Mouse (Mus musculus) spleen, adult 2 months (tissue): Measurements from ENCODE around the gene Tmem243. TPM values are rescaled to one million over a fixed set of nuclear protein-coding genes. Genes with fewer than 3 reads are reported as not detected.
A peak's percentile ranks its signal among the peaks of the same experiment; 100 is the strongest.

Source experiments
- DNase-seq, 2 experiments: peaks; one replicate each; pipeline versions ENCODE4 v3.0.0 to v3.0.0-alpha.2; 2012 to 2021; ENCODE audit warnings: low spot score in 2 of 2, low read depth in 1 of 2
- H3K27ac ChIP-seq: fragments of 200-500 bp; 2 replicates; pipeline ENCODE4 v1.5.1; 2012; ENCODE audit warnings: low read length, inconsistent platforms; ENCODE audit not compliant: insufficient read depth
- H3K27me3 ChIP-seq: fragments of 200-500 bp; 2 replicates; pipeline ENCODE4 v1.6.1; 2012; ENCODE audit warnings: mild to moderate bottlenecking, moderate library complexity, low read length, inconsistent platforms; ENCODE audit not compliant: control insufficient read depth, insufficient read depth
- H3K36me3 ChIP-seq: fragments of 200-500 bp; 2 replicates; pipeline ENCODE4 v1.6.1; 2012; ENCODE audit warnings: mild to moderate bottlenecking, low read length, inconsistent platforms; ENCODE audit not compliant: control insufficient read depth, insufficient read depth
- H3K4me1 ChIP-seq: fragments of 200-500 bp; 2 replicates; pipeline ENCODE4 v1.6.1; 2011; ENCODE audit warnings: inconsistent platforms; ENCODE audit not compliant: control insufficient read depth, insufficient read depth, insufficient read length
- H3K4me3 ChIP-seq: fragments of 200-500 bp; 2 replicates; pipeline ENCODE4 v1.5.1; 2011; ENCODE audit warnings: mild to moderate bottlenecking, inconsistent platforms; ENCODE audit not compliant: insufficient read depth, insufficient read length; ENCODE audit errors: extremely low read depth
- CTCF ChIP-seq: fragments of 200-500 bp; IDR thresholded peaks from 2 replicates; pipeline ENCODE4 v1.5.1; 2011; ENCODE audit warnings: mild to moderate bottlenecking, inconsistent platforms; ENCODE audit not compliant: insufficient read depth, insufficient read length, insufficient replicate concordance; ENCODE audit errors: extremely low read depth
- POLR2A ChIP-seq: fragments of 200-500 bp; IDR thresholded peaks from 2 replicates; pipeline ENCODE4 v1.6.1; 2011; ENCODE audit warnings: low read depth, low read length, inconsistent platforms
- WGBS: fragments of 180-500 bp; shearing (Covaris S2); methylation state at CpG from one replicate; pipeline ENCODE4 v1.1.7; 2018; 5-methylcytosine and 5-hydroxymethylcytosine counted together
- polyA plus RNA-seq: library from polyadenylated mRNA; depleted of rRNA; stranded (reverse); fragments of >200 nt; gene quantifications from 2 replicates; pipeline ENCODE4 v1.2.3, GENCODE M21; 2012

Gene Tmem243
- polyA plus RNA-seq, 1 experiment = 56.1 TPM

DNA sequence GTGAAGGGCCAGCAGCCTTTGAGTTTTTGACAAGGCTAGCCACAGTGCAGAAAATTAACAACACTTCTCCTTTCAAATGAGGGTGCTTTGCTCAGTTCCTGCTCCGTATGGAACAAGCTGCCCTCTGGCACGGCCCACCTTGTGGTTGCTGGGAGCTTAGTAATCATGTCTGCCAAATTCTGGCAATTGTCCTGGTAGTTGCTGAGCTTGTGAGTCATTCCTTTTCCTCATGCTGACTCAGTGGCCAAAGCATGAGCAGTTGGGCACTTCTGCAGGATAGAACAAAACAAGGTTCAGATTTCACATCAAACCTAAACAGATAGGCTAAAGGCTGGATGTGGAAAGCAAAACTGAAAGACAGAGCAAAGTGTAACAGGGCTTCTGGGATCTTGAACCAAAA, 31.6 kb upstream of the Tmem243 start:
- Histone ChIP-seq H3K4me1 (peaks cover 3% of the 10 kb centered on the region; the same call in 1 of the 2 replicates), H3K4me3 (no peak overlapping the region), H3K27me3 (no peaks in the 10 kb centered on the region), H3K27ac (no peak overlapping the region), H3K36me3 (no peaks in the 10 kb centered on the region)
- no peak for DNase-seq
- TF ChIP-seq CTCF = no peak
- no peak for TF ChIP-seq POLR2A
- 39% methylated on average over 2 of the region's 2 CpGs for WGBS

- Histone ChIP-seq H3K4me3 (no peak overlapping the region), H3K4me1 (peaks cover 3% of the 10 kb centered on the region; the same call in 1 of the 2 replicates), H3K27ac (no peak overlapping the region), H3K27me3 (no peaks in the 10 kb centered on the region), H3K36me3 (no peaks in the 10 kb centered on the region)
- WGBS = 84% methylated on average over 6 of the region's 6 CpGs
- TF ChIP-seq CTCF (no peak), POLR2A (no peak)
- no peak for DNase-seq
Observed at GRCm38 (mm10) chr5:9069599-9070209, 30.8 kb upstream of the Tmem243 start.

DNA sequence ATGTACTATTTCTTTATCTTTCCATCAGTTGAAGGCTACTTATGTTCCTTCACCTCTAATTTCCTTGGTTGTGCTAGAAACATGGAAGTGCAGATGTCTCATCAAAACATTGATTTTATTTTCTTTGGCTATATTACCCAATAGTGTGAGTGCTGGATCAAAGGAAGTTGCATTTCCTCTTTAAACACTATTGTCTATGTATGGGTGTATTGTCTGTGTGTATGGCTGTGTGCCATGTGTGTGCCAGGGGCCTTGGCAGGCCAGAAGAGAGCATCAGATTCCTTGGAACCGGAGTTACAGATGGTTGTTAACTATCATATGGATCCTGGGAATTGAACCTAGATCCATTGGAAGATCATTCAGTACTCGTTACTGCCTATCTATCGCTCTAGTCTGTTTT, 29.1 kb upstream of the Tmem243 start:
- 88% methylated on average over 3 of the region's 3 CpGs for WGBS

GRCm38 (mm10) chr5:9073177-9073854, 27.2 kb upstream of the Tmem243 start:
- no peak overlapping the region for H3K27ac ChIP-seq
- H3K36me3 ChIP-seq = no peaks in the 10 kb centered on the region
- peak; percentile 13 to 57 for DNase-seq
- TF ChIP-seq POLR2A (no peak), CTCF (peak; percentile 30; the same call in 1 of the 2 replicates)
- H3K4me3 ChIP-seq = no peak overlapping the region
- no peaks in the 10 kb centered on the region for H3K27me3 ChIP-seq
- H3K4me1 ChIP-seq = peaks cover 3% of the 10 kb centered on the region; the same call in 1 of the 2 replicates
- WGBS = 61% methylated on average over 5 of the region's 5 CpGs

More for the DNA sequence above, 29.1 kb upstream of the Tmem243 start:
- no peaks in the 10 kb centered on the region for H3K27me3 ChIP-seq
- H3K36me3 ChIP-seq = no peaks in the 10 kb centered on the region
- no peak for DNase-seq
- no peak overlapping the region for H3K4me3 ChIP-seq
- no peak for TF ChIP-seq CTCF
- TF ChIP-seq POLR2A = no peak
- H3K27ac ChIP-seq = no peak overlapping the region
- H3K4me1 ChIP-seq = peaks cover 3% of the 10 kb centered on the region; the same call in 1 of the 2 replicates

- TF ChIP-seq CTCF (no peak), POLR2A (no peak)
- H3K4me1 ChIP-seq = peaks cover 2% of the 10 kb centered on the region; the same call in 1 of the 2 replicates
- no peak overlapping the region for H3K27ac ChIP-seq
- H3K4me3 ChIP-seq = no peak overlapping the region
- no peaks in the 10 kb centered on the region for H3K36me3 ChIP-seq
- H3K27me3 ChIP-seq = no peaks in the 10 kb centered on the region
- no peak for DNase-seq
Observed at GRCm38 (mm10) chr5:9079773-9080501, 20.5 kb upstream of the Tmem243 start.

- peak overlapping the region; percentile 97 for H3K27ac ChIP-seq
- no peaks in the 10 kb centered on the region for H3K36me3 ChIP-seq
- TF ChIP-seq CTCF = no peak
- no peak for TF ChIP-seq POLR2A
- no peaks in the 10 kb centered on the region for H3K27me3 ChIP-seq
- 4% methylated on average over 3 of the region's 3 CpGs for WGBS
- peak; percentile 69 to 71 for DNase-seq
- H3K4me3 ChIP-seq = peak overlapping the region; percentile 12; the same call in 1 of the 2 replicates
- H3K4me1 ChIP-seq = peaks cover 36% of the 10 kb centered on the region
Observed at GRCm38 (mm10) chr5:9086924-9087719, 13.3 kb upstream of the Tmem243 start.
